Mouse (Mus musculus): Measurements from ENCODE around the gene Tanc1.

The Tanc1 gene

DNA sequence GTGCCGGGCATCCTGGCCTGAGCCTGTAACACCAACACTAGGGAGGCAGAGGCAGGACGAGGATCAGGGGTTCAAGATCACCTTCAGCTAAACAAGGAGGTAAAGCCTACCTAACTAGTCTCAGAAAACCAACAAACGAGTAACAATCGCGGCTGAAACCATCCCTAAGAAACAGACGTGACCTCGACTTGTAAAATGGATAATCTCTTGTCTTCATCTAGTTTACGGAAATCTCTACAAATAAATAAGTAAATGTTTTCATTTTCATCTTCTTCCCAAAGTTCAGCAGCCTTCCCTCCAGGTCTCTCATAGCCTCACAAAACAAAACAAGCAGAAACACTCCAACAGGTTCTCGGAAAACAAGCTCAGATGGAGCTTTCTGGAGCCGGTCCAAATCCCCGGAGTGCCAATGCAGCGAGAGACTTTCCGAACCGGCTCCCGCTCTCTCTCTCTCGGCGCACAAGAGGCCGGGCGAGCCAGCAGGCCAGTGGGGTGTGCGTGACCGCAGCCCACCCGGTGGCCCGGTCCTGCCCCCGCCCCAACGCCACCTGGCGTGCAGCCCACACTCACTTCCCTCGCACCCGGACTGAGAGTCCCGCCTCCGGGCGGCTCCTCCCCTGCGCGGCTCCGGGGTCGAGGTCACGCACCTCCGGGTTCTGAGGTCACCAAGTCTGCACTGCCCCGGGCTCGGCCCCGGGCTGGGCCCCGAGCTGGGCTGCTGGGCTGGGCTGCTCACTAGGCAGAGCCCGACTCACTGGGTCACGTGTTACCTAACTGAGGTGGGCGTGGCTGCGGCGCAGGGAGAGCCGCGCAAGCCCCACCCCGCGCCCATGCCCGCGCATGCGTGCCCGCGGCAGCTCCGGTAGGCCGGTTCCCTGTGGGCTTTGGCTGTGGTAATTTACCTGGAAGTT is 270.2 kb downstream of the Tanc1 start, which contains the start of gene Wdsub1:
Gene Wdsub1, minus strand, starts transcription at position 761 of the 911 bp plus-strand sequence.
- peak; percentile 89 for DNase-seq (ENCODE audit: low spot score)

DNA sequence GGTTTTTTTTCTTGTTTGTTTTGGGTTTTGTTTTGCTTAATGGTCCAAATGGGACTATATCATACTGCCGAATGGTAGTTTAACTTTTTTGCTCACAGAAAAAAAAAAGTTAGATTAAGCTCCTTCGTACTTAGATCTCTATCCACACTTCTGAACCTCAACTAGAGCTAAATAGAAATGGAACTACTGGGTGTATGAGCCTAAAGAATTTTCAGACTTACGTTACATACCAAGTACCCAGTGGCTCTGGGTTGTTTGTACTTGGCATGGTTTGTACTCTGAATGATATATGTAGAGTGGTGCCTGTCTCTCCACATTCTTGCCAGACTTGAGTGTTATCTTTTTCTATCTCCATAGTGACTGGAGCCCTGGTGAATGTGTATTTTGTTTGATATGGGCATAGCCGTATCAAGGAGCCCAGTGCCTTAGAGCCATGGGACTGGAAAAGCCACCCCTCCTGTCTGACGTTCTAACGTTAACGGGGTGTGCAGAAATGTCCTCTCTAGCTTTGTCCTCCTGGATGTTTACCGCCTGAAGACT is 271.0 kb downstream of the Tanc1 start:
- no peak for DNase-seq (ENCODE audit: low spot score)

DNA sequence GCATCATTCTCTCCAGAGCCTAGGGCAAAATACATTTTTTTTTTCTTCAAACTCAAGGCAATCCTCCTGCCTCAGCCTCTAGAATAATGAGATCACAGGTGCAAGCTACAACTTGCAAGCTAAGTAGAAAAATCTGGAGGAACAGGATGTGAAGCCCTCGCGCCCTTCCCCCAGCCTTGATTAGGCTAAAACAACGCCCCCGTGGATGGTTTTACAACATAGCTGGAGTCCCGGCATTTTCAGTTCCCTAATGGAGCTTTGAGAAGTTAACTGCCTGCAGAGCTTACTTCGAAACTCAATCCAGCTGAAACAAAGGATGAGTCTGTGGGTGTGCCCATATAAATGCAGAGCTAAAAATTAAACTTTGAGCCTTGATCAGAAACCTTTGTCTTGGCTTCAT is 277.9 kb downstream of the Tanc1 start:
- no peak for DNase-seq (ENCODE audit: low spot score)
